Mouse (Mus musculus): ENCODE results near the gene Pde11a.

GRCm38 (mm10) chr2:76083901-76084300 is 254.7 kb downstream of the Pde11a start:
- TF ChIP-seq POLR2A (IDR thresholded peaks at IDR 0.05; ENCODE audit: extremely low read depth, insufficient read depth, low read length) (no peak), CTCF (IDR thresholded peaks at IDR 0.05; ENCODE audit: extremely low read depth, insufficient read depth, low read length) (no peak)

Measured in cortical plate, adult 2 months (tissue).